Mouse (Mus musculus) stomach, postnatal 0 days (tissue): ENCODE measurements at regions not wholly inside any gene's neighbourhood (a gene's known extent, or its start where the extent isn't known, plus 50 kb on each side); places are given as distances from the start of the nearest gene placed in this dataset.

Experiments used
- ATAC-seq: fragments of 200-750 bp; cut with Nextera tagmentation; 2 replicates; pipeline ENCODE4 v1.8.0; 2017; ENCODE audit not compliant: low FRiP score, low TSS enrichment
- DNase-seq: peaks from one replicate; pipeline ENCODE4 v3.0.0-alpha.2; 2016; ENCODE audit warnings: low spot score
- H3K27ac ChIP-seq: fragments of 300-500 bp; sonication (generic); replicated peaks from 2 replicates; pipeline ENCODE4 v1.5.1; 2014; ENCODE audit warnings: mild to moderate bottlenecking, control low read depth
- H3K27me3 ChIP-seq: fragments of 300-500 bp; sonication (generic); 2 replicates; pipeline ENCODE4 v1.6.1; 2014; ENCODE audit warnings: low read length; ENCODE audit not compliant: control insufficient read depth, insufficient read depth
- H3K36me3 ChIP-seq: fragments of 300-500 bp; sonication (generic); 2 replicates; pipeline ENCODE4 v1.6.1; 2014; ENCODE audit warnings: low read length, mixed read lengths; ENCODE audit not compliant: control insufficient read depth, insufficient read depth
- H3K4me1 ChIP-seq: fragments of 300-500 bp; sonication (generic); replicated peaks from 2 replicates; pipeline ENCODE4 v1.6.1; 2014; ENCODE audit warnings: antibody characterized with exemption; ENCODE audit not compliant: control insufficient read depth, insufficient read depth
- H3K4me2 ChIP-seq: fragments of 300-500 bp; sonication (generic); replicated peaks from 2 replicates; pipeline ENCODE4 v1.6.1; 2014; ENCODE audit warnings: low read depth, mild to moderate bottlenecking, control low read depth, moderate library complexity
- H3K4me3 ChIP-seq: fragments of 300-500 bp; sonication (generic); 2 replicates; pipeline ENCODE4 v1.5.1; 2014; ENCODE audit warnings: low read depth, low read length, control low read depth
- H3K9ac ChIP-seq: fragments of 300-500 bp; sonication (generic); 2 replicates; pipeline ENCODE4 v1.6.1; 2014; ENCODE audit warnings: mild to moderate bottlenecking, low read length, control low read depth, mixed read lengths
- H3K9me3 ChIP-seq: fragments of 300-500 bp; sonication (generic); 2 replicates; pipeline ENCODE4 v1.6.1; 2016; ENCODE audit warnings: low read length; ENCODE audit not compliant: control insufficient read depth
- CTCF ChIP-seq: IDR thresholded peaks from 2 replicates; pipeline ENCODE4 v1.5.1; 2016; ENCODE audit warnings: antibody characterized with exemption, low read depth, mild to moderate bottlenecking, moderate library complexity
- EP300 ChIP-seq: optimal IDR thresholded peaks from 2 replicates; pipeline ENCODE3; 2016; ENCODE audit warnings: antibody characterized with exemption
- WGBS: fragments of 180-500 bp; shearing (Covaris S2); extraction: QIAGEN DNeasy Blood & Tissue Kit; methylation state at CpG from one replicate; pipeline ENCODE4 v1.1.7; 2014; 5-methylcytosine and 5-hydroxymethylcytosine counted together

DNA sequence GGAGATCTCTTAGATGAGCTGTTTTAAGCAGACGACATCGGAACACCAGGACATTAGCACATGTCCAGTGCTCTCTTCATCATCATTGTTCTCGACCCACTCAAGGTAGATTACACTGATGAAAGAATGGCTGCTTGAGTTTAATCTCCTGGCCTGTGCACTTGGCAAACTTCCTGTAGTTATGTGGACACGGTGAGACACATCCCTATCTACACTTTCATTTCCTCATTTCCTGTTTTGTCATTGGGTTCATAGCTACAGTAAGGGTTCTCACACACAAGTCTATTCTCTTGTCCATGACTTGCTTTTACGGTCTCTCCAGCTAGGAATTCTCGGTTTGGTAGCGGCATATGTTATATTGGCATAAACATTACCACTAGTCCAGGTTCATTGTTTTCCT lies 190.5 kb downstream of the Pdgfra start:
- no peaks in the 10 kb centered on the region for H3K9me3 ChIP-seq
- TF ChIP-seq EP300 (no peak), CTCF (no peak)

DNA sequence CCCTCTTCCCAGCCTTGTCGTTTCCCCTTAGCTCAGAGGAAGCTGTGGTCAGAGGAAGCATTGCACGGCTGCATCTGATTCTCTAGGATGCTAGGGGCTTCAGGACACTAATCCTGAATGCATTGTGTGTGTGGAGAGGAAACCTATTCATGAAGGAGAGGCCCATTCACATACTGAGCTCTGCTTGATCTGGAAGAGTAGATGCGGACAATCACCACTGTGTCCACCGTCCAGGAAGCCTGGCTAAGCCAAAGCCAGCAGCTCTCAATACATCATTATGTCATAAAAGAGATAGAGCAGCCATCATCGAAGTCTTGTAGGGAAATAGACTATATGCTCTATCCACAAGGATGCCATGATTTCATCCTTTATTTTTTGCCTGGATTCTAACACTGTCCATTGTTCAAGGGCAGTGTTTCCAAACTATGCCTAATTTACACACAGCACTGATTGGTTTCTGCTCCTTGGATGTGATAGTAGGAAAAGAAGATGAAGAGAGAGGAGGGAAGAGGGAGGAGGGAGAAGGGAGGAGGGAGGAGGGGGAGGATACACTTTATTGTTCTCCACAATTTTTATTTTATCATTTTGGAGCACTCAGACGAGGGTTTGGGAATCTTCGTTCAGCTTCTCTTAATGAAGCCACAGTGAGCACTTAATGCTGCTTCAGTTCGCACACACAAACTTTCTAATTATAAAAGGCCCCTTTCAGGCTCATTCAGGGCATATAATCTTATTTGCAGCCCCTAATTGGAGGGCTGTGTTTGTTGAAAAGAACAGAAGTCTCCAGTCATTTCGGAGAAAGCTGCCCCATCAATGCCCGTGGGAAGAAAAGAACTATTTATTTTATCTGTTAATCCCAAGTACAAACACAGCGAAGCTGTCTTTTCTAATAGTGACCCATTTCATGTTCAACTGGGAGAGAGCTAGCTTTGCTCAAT lies 195.0 kb downstream of the Pdgfra start:
- Histone ChIP-seq H3K4me3 (no peak overlapping the region), H3K4me2 (no peak overlapping the region), H3K36me3 (no peaks in the 10 kb centered on the region), H3K9me3 (no peaks in the 10 kb centered on the region), H3K9ac (no peak overlapping the region), H3K4me1 (no peaks in the 10 kb centered on the region), H3K27ac (no peak overlapping the region), H3K27me3 (no peaks in the 10 kb centered on the region)
- DNase-seq, result no peak
- TF ChIP-seq EP300 (no peak), CTCF (no peak)
- WGBS, result 47% methylated on average over 11 of the region's 11 CpGs
- ATAC-seq, result no peak

More for the DNA sequence above, 190.5 kb downstream of the Pdgfra start:
- H3K4me3 ChIP-seq, result no peak overlapping the region
- no peak overlapping the region for H3K4me2 ChIP-seq
- H3K27me3 ChIP-seq, result no peaks in the 10 kb centered on the region
- 82% methylated on average over 7 of the region's 7 CpGs for WGBS
- no peaks in the 10 kb centered on the region for H3K36me3 ChIP-seq
- no peak overlapping the region for H3K27ac ChIP-seq
- H3K9ac ChIP-seq, result no peak overlapping the region
- H3K4me1 ChIP-seq, result no peaks in the 10 kb centered on the region
- ATAC-seq (no peak), DNase-seq (no peak)

DNA sequence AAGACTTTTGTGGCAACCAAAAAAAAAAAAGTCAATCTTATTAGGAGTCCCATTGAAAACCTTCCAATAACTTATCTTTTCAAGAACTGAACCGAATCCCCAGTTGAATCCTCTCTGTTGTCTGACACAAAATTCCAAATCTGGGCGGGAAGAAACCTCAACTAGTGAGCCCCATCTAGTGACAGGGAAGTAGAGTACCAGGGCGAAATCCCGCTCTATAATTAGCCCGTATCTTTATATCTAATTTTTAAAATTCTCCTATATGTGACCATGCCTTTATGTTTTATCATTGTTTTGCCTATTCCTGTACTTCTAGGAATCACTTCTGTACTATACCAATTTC lies 195.7 kb downstream of the Pdgfra start:
- WGBS, result 59% methylated on average over 5 of the region's 5 CpGs
- H3K4me2 ChIP-seq, result no peak overlapping the region
- TF ChIP-seq EP300 (no peak), CTCF (peak; percentile 33; the same call in 1 of the 2 replicates)
- DNase-seq (no peak), ATAC-seq (no peak)
- no peaks in the 10 kb centered on the region for H3K36me3 ChIP-seq
- H3K9me3 ChIP-seq, result no peaks in the 10 kb centered on the region
- H3K27ac ChIP-seq, result no peak overlapping the region
- H3K27me3 ChIP-seq, result no peaks in the 10 kb centered on the region
- no peaks in the 10 kb centered on the region for H3K4me1 ChIP-seq
- no peak overlapping the region for H3K4me3 ChIP-seq
- no peak overlapping the region for H3K9ac ChIP-seq

DNA sequence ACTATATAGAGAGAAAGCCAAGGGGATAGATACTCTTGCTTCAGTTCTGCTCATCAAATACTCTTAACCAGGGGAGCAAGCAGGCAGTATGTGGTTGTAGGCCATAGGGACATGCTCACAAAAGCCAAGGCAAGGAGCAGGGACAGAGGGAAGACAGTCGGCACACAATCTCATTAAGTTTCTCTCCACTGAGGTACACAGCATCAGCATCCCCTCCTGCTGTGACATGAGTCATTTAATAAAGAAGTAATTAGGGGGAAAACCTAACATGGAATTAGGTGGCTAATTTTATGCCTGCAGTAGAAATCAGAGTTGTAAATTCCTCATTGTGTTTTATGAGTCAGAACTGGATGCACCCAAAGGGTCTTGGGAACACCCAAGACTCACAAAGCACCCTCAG lies 203.2 kb downstream of the Pdgfra start:
- no peaks in the 10 kb centered on the region for H3K4me1 ChIP-seq
- H3K4me2 ChIP-seq, result no peak overlapping the region
- H3K36me3 ChIP-seq, result no peaks in the 10 kb centered on the region
- 84% methylated on average over 1 of the region's 1 CpGs for WGBS
- no peaks in the 10 kb centered on the region for H3K27me3 ChIP-seq
- ATAC-seq (no peak), DNase-seq (no peak)
- no peak overlapping the region for H3K27ac ChIP-seq
- no peaks in the 10 kb centered on the region for H3K9me3 ChIP-seq
- no peak overlapping the region for H3K4me3 ChIP-seq
- H3K9ac ChIP-seq, result no peak overlapping the region
- TF ChIP-seq CTCF, result no peak
- no peak for TF ChIP-seq EP300

DNA sequence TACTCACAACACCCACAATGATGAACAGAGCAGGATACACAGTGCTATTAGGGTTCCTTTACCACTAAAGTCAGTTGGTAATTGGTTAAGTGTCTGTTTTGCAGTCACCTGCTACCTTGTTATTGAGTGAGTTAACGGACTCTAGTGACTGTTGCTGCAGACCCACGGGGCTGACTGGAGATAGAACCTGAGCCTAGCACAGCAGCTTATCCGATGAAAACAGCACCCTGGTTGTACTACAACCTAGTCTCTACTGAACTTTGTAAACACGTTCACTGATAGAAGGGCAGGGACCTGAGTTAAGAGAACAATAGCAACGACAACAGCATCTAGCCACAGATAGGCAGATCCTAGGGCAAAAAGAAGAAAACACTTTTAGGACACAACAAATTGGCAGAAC lies 206.8 kb downstream of the Pdgfra start:
- H3K36me3 ChIP-seq, result no peaks in the 10 kb centered on the region
- H3K4me1 ChIP-seq, result no peaks in the 10 kb centered on the region
- H3K27me3 ChIP-seq, result no peaks in the 10 kb centered on the region
- H3K9ac ChIP-seq, result no peak overlapping the region
- DNase-seq (no peak), ATAC-seq (no peak)
- 61% methylated on average over 5 of the region's 5 CpGs for WGBS
- no peak overlapping the region for H3K4me3 ChIP-seq
- no peaks in the 10 kb centered on the region for H3K9me3 ChIP-seq
- no peak overlapping the region for H3K4me2 ChIP-seq
- TF ChIP-seq CTCF (no peak), EP300 (no peak)
- no peak overlapping the region for H3K27ac ChIP-seq

DNA sequence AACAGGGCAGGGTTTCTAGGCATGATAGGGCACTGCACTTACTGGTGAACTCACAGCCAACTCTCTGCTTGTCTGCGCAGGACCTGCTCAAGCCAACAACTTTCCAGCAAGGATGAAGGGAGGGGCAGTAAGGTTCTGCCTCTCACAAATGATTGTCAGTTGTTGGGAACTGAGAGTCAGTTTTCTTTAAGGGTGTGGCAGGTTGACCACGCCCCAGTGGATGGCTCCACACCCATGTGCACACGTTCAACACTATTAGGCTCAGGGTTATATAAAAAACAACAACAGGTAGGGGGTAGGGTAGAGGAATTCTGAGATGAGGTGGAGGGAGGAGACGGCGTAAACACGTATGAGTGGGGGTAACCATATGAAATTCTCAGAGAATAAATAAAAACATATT lies 210.9 kb upstream of the Kit start:
- H3K27me3 ChIP-seq, result no peaks in the 10 kb centered on the region
- ATAC-seq, result peak; percentile 66
- no peaks in the 10 kb centered on the region for H3K36me3 ChIP-seq
- no peak overlapping the region for H3K4me2 ChIP-seq
- no peak overlapping the region for H3K27ac ChIP-seq
- no peak for TF ChIP-seq CTCF
- TF ChIP-seq EP300, result no peak
- WGBS, result 66% methylated on average over 6 of the region's 6 CpGs
- H3K9ac ChIP-seq, result no peak overlapping the region
- H3K4me3 ChIP-seq, result no peak overlapping the region
- no peaks in the 10 kb centered on the region for H3K9me3 ChIP-seq
- DNase-seq, result no peak
- H3K4me1 ChIP-seq, result no peaks in the 10 kb centered on the region
